Mouse (Mus musculus) liver, embryonic 11.5 days (tissue): ENCODE data around the gene Fxyd2. TPM values are rescaled to one million over a fixed set of nuclear protein-coding genes. Genes with fewer than 3 reads are reported as not detected.

Experiments used
- ATAC-seq: fragments of 200-750 bp; cut with Nextera tagmentation; replicated peaks from 2 replicates; pipeline ENCODE4 v1.8.0; 2017; ENCODE audit warnings: moderate number of reproducible peaks, mild to moderate bottlenecking, moderate TSS enrichment, moderate library complexity; ENCODE audit not compliant: low FRiP score
- DNase-seq: peaks from one replicate; pipeline ENCODE4 v3.0.0-alpha.2; 2017; ENCODE audit warnings: low spot score
- H3K27ac ChIP-seq: fragments of 300-500 bp; sonication (generic); 2 replicates; pipeline ENCODE4 v1.5.1; 2014; ENCODE audit warnings: mild to moderate bottlenecking, low read depth, low read length, control low read depth
- H3K27me3 ChIP-seq: fragments of 300-500 bp; sonication (generic); replicated peaks from 2 replicates; pipeline ENCODE4 v1.6.1; 2014; ENCODE audit warnings: low read length, mixed read lengths; ENCODE audit not compliant: control insufficient read depth, insufficient read depth
- H3K36me3 ChIP-seq: fragments of 300-500 bp; sonication (generic); 2 replicates; pipeline ENCODE4 v1.6.1; 2014; ENCODE audit warnings: mild to moderate bottlenecking, low read length, moderate library complexity, mixed read lengths; ENCODE audit not compliant: control insufficient read depth, insufficient read depth
- H3K4me1 ChIP-seq: fragments of 300-500 bp; sonication (generic); replicated peaks from 2 replicates; pipeline ENCODE4 v1.6.1; 2014; ENCODE audit warnings: low read length, mixed read lengths; ENCODE audit not compliant: control insufficient read depth, insufficient read depth
- H3K4me2 ChIP-seq: fragments of 300-500 bp; sonication (generic); 2 replicates; pipeline ENCODE4 v1.6.1; 2014; ENCODE audit warnings: mild to moderate bottlenecking, control low read depth, moderate library complexity
- H3K4me3 ChIP-seq: fragments of 300-500 bp; sonication (generic); 2 replicates; pipeline ENCODE4 v1.5.1; 2014; ENCODE audit warnings: low read depth, low read length, control low read depth
- H3K9ac ChIP-seq: fragments of 300-500 bp; sonication (generic); 2 replicates; pipeline ENCODE4 v1.6.1; 2014; ENCODE audit warnings: low read depth, low read length, control low read depth
- H3K9me3 ChIP-seq: fragments of 300-500 bp; sonication (generic); 2 replicates; pipeline ENCODE4 v1.6.1; 2016; ENCODE audit warnings: low read length, inconsistent platforms, mixed read lengths; ENCODE audit not compliant: control insufficient read depth
- WGBS: fragments of 180-500 bp; shearing (Covaris S2); extraction: QIAGEN DNeasy Blood & Tissue Kit; methylation state at CpG from one replicate; pipeline ENCODE4 v1.1.7; 2014; 5-methylcytosine and 5-hydroxymethylcytosine counted together
- polyA plus RNA-seq: library from polyadenylated mRNA; unstranded; fragments of >200 nt; fragmentation: Nextera tagmentation; extraction: Ambion mirVana; gene quantifications from 2 replicates; pipeline ENCODE4 v1.2.1, GENCODE M21; 2014

Fxyd2 gene
- polyA plus RNA-seq, 1 experiment from 2014 or later: 2.2 TPM

- H3K27me3 ChIP-seq: peaks cover 36% of the 10 kb centered on the region
- no peaks in the 10 kb centered on the region for H3K9me3 ChIP-seq
- WGBS: 12% methylated on average over 25 of the region's 25 CpGs
- H3K36me3 ChIP-seq: no peaks in the 10 kb centered on the region
- peak overlapping the region; percentile 15 for H3K9ac ChIP-seq
- no peak overlapping the region for H3K27ac ChIP-seq
- peak overlapping the region; percentile 66 for H3K4me2 ChIP-seq
- ATAC-seq: no peak
- DNase-seq: peak; percentile 55
- H3K4me1 ChIP-seq: no peaks in the 10 kb centered on the region
- H3K4me3 ChIP-seq: peak overlapping the region; percentile 34
These were observed 28.7 kb upstream of the Fxyd2 start for GRCm38 (mm10) chr9:45370616-45371336.

- ATAC-seq (no peak), DNase-seq (no peak)
- 38% methylated on average over 2 of the region's 2 CpGs for WGBS
- Histone ChIP-seq H3K27me3 (peaks cover 36% of the 10 kb centered on the region), H3K4me3 (peak overlapping the region; percentile 34; the same call in 1 of the 2 replicates), H3K4me2 (peak overlapping the region; percentile 66), H3K27ac (no peak overlapping the region), H3K4me1 (no peaks in the 10 kb centered on the region), H3K9me3 (no peaks in the 10 kb centered on the region), H3K36me3 (no peaks in the 10 kb centered on the region), H3K9ac (no peak overlapping the region)
These were observed 28.1 kb upstream of the Fxyd2 start for GRCm38 (mm10) chr9:45371337-45371707.

GRCm38 (mm10) chr9:45373896-45374295, 25.6 kb upstream of the Fxyd2 start:
- no peak overlapping the region for H3K27ac ChIP-seq
- no peaks in the 10 kb centered on the region for H3K9me3 ChIP-seq
- H3K27me3 ChIP-seq: peaks cover 30% of the 10 kb centered on the region
- no peak overlapping the region for H3K9ac ChIP-seq
- WGBS: 64% methylated on average over 3 of the region's 3 CpGs
- DNase-seq (no peak), ATAC-seq (no peak)
- H3K4me2 ChIP-seq: no peak overlapping the region
- no peaks in the 10 kb centered on the region for H3K4me1 ChIP-seq
- no peak overlapping the region for H3K4me3 ChIP-seq
- H3K36me3 ChIP-seq: no peaks in the 10 kb centered on the region

- H3K4me2 ChIP-seq: no peak overlapping the region
- 73% methylated on average over 6 of the region's 6 CpGs for WGBS
- no peak overlapping the region for H3K27ac ChIP-seq
- no peak overlapping the region for H3K9ac ChIP-seq
- H3K4me1 ChIP-seq: no peaks in the 10 kb centered on the region
- no peaks in the 10 kb centered on the region for H3K36me3 ChIP-seq
- DNase-seq: no peak
- no peaks in the 10 kb centered on the region for H3K9me3 ChIP-seq
- peaks cover 21% of the 10 kb centered on the region for H3K27me3 ChIP-seq
- no peak for ATAC-seq
- no peak overlapping the region for H3K4me3 ChIP-seq
These were observed 24.4 kb upstream of the Fxyd2 start for GRCm38 (mm10) chr9:45374988-45375502.

- no peak overlapping the region for H3K9ac ChIP-seq
- no peak overlapping the region for H3K27ac ChIP-seq
- ATAC-seq (no peak), DNase-seq (no peak)
- no peaks in the 10 kb centered on the region for H3K9me3 ChIP-seq
- no peaks in the 10 kb centered on the region for H3K4me1 ChIP-seq
- H3K4me2 ChIP-seq: no peak overlapping the region
- 63% methylated on average over 4 of the region's 4 CpGs for WGBS
- no peaks in the 10 kb centered on the region for H3K36me3 ChIP-seq
- peaks cover 7% of the 10 kb centered on the region for H3K27me3 ChIP-seq
- no peak overlapping the region for H3K4me3 ChIP-seq
These were observed 23.0 kb upstream of the Fxyd2 start for GRCm38 (mm10) chr9:45376427-45376826.

- Histone ChIP-seq H3K27me3 (peaks cover 3% of the 10 kb centered on the region), H3K4me3 (no peak overlapping the region), H3K27ac (no peak overlapping the region), H3K4me2 (no peak overlapping the region), H3K9ac (no peak overlapping the region), H3K36me3 (no peaks in the 10 kb centered on the region), H3K4me1 (no peaks in the 10 kb centered on the region), H3K9me3 (no peaks in the 10 kb centered on the region)
- ATAC-seq: no peak
- WGBS: 87% methylated on average over 2 of the region's 2 CpGs
- DNase-seq: no peak
These were observed 22.6 kb upstream of the Fxyd2 start for GRCm38 (mm10) chr9:45376883-45377282.

GRCm38 (mm10) chr9:45380411-45381251, 18.8 kb upstream of the Fxyd2 start:
- H3K36me3 ChIP-seq: no peaks in the 10 kb centered on the region
- DNase-seq (no peak), ATAC-seq (no peak)
- no peak overlapping the region for H3K9ac ChIP-seq
- no peak overlapping the region for H3K27ac ChIP-seq
- WGBS: 61% methylated on average over 10 of the region's 10 CpGs
- no peak overlapping the region for H3K4me2 ChIP-seq
- H3K4me1 ChIP-seq: no peaks in the 10 kb centered on the region
- H3K4me3 ChIP-seq: no peak overlapping the region
- no peaks in the 10 kb centered on the region for H3K9me3 ChIP-seq
- no peaks in the 10 kb centered on the region for H3K27me3 ChIP-seq

GRCm38 (mm10) chr9:45382336-45382735, 17.1 kb upstream of the Fxyd2 start:
- no peak overlapping the region for H3K9ac ChIP-seq
- ATAC-seq: no peak
- H3K4me3 ChIP-seq: no peak overlapping the region
- no peak for DNase-seq
- WGBS: 73% methylated on average over 5 of the region's 5 CpGs
- H3K9me3 ChIP-seq: no peaks in the 10 kb centered on the region
- H3K4me1 ChIP-seq: no peaks in the 10 kb centered on the region
- H3K27ac ChIP-seq: no peak overlapping the region
- H3K4me2 ChIP-seq: no peak overlapping the region
- H3K36me3 ChIP-seq: no peaks in the 10 kb centered on the region
- no peaks in the 10 kb centered on the region for H3K27me3 ChIP-seq
